Mouse (Mus musculus) hindbrain, embryonic 11.5 days (tissue): ENCODE measurements at regions not wholly inside any gene's neighbourhood (a gene's known extent, or its start where the extent isn't known, plus 50 kb on each side); places are given as distances from the start of the nearest gene placed in this dataset.

ENCODE experiments used
- ATAC-seq: fragments of 200-750 bp; cut with Nextera tagmentation; 2 replicates; pipeline ENCODE4 v1.8.0; 2017; ENCODE audit warnings: mild to moderate bottlenecking, moderate TSS enrichment, moderate library complexity; ENCODE audit not compliant: low FRiP score
- DNase-seq: peaks from one replicate; pipeline ENCODE4 v3.0.0-alpha.2; 2015; ENCODE audit warnings: low spot score
- H3K27ac ChIP-seq: fragments of 300-500 bp; sonication (generic); 2 replicates; pipeline ENCODE4 v1.5.1; 2014; ENCODE audit warnings: mild to moderate bottlenecking, low read depth, low read length
- H3K27me3 ChIP-seq: fragments of 300-500 bp; sonication (generic); 2 replicates; pipeline ENCODE4 v1.6.1; 2014; ENCODE audit warnings: mild to moderate bottlenecking, low read length, moderate library complexity, mixed read lengths; ENCODE audit not compliant: control insufficient read depth, insufficient read depth
- H3K36me3 ChIP-seq: fragments of 300-500 bp; sonication (generic); 2 replicates; pipeline ENCODE4 v1.6.1; 2014; ENCODE audit warnings: mild to moderate bottlenecking, low read length, moderate library complexity, mixed read lengths; ENCODE audit not compliant: control insufficient read depth, insufficient read depth
- H3K4me1 ChIP-seq: fragments of 300-500 bp; sonication (generic); replicated peaks from 2 replicates; pipeline ENCODE4 v1.6.1; 2014; ENCODE audit warnings: low read length, mixed read lengths; ENCODE audit not compliant: control insufficient read depth, insufficient read depth
- H3K4me2 ChIP-seq: fragments of 300-500 bp; sonication (generic); replicated peaks from 2 replicates; pipeline ENCODE4 v1.6.1; 2014; ENCODE audit warnings: mild to moderate bottlenecking, low read depth, low read length
- H3K4me3 ChIP-seq: fragments of 300-500 bp; sonication (generic); 2 replicates; pipeline ENCODE4 v1.5.1; 2014; ENCODE audit warnings: low read depth, low read length
- H3K9ac ChIP-seq: fragments of 300-500 bp; sonication (generic); 2 replicates; pipeline ENCODE4 v1.6.1; 2014; ENCODE audit warnings: low read depth, low read length
- H3K9me3 ChIP-seq: fragments of 300-500 bp; sonication (generic); 2 replicates; pipeline ENCODE4 v1.6.1; 2016; ENCODE audit warnings: low read length; ENCODE audit not compliant: control insufficient read depth
- WGBS: fragments of 180-500 bp; shearing (Covaris S2); extraction: QIAGEN DNeasy Blood & Tissue Kit; methylation state at CpG from one replicate; pipeline ENCODE4 v1.1.7; 2014; 5-methylcytosine and 5-hydroxymethylcytosine counted together

GRCm38 (mm10) chr17:78023507-78024355, 176.3 kb upstream of the Crim1 start:
- no peak overlapping the region for H3K9ac ChIP-seq
- 0 out of 2 replicates have a peak overlapping the region, but pooled peaks have one; percentile 44 for H3K27ac ChIP-seq
- no peaks in the 10 kb centered on the region for H3K27me3 ChIP-seq
- H3K4me1 ChIP-seq: no peaks in the 10 kb centered on the region
- H3K36me3 ChIP-seq: no peaks in the 10 kb centered on the region
- H3K9me3 ChIP-seq: no peaks in the 10 kb centered on the region
- no peak overlapping the region for H3K4me2 ChIP-seq
- H3K4me3 ChIP-seq: no peak overlapping the region
- ATAC-seq (peak; percentile 54), DNase-seq (peak; percentile 18)
- 54% methylated on average over 8 of the region's 8 CpGs for WGBS

- no peaks in the 10 kb centered on the region for H3K9me3 ChIP-seq
- DNase-seq (no peak), ATAC-seq (peak; percentile 69)
- no peaks in the 10 kb centered on the region for H3K4me1 ChIP-seq
- H3K27ac ChIP-seq: no peak overlapping the region
- H3K4me2 ChIP-seq: no peak overlapping the region
- H3K4me3 ChIP-seq: no peak overlapping the region
- H3K27me3 ChIP-seq: no peaks in the 10 kb centered on the region
- 73% methylated on average over 3 of the region's 3 CpGs for whole genome bisulfite sequencing
- no peaks in the 10 kb centered on the region for H3K36me3 ChIP-seq
- no peak overlapping the region for H3K9ac ChIP-seq
Measured at GRCm38 (mm10) chr17:78024356-78024723, 175.7 kb upstream of the Crim1 start.

- DNase-seq: peak; percentile 13
- H3K36me3 ChIP-seq: no peaks in the 10 kb centered on the region
- no peak overlapping the region for H3K4me3 ChIP-seq
- no peak overlapping the region for H3K4me2 ChIP-seq
- H3K9me3 ChIP-seq: no peaks in the 10 kb centered on the region
- no peak overlapping the region for H3K9ac ChIP-seq
- H3K27ac ChIP-seq: no peak overlapping the region
- ATAC-seq: 0 out of 2 replicates have a peak, but pooled peaks have one; percentile 31
- H3K27me3 ChIP-seq: no peaks in the 10 kb centered on the region
- WGBS: 51% methylated on average over 7 of the region's 7 CpGs
- H3K4me1 ChIP-seq: no peaks in the 10 kb centered on the region
Measured at GRCm38 (mm10) chr17:78025294-78025693, 174.8 kb upstream of the Crim1 start.

- Histone ChIP-seq H3K9ac (no peak overlapping the region), H3K4me3 (no peak overlapping the region)
Measured at GRCm38 (mm10) chr17:78035648-78036047, 164.4 kb upstream of the Crim1 start.

GRCm38 (mm10) chr17:78040338-78040737, 159.7 kb upstream of the Crim1 start:
- Histone ChIP-seq H3K36me3 (no peaks in the 10 kb centered on the region), H3K9ac (no peak overlapping the region), H3K4me3 (no peak overlapping the region), H3K4me1 (no peaks in the 10 kb centered on the region), H3K4me2 (no peak overlapping the region), H3K9me3 (no peaks in the 10 kb centered on the region), H3K27ac (no peak overlapping the region), H3K27me3 (no peaks in the 10 kb centered on the region)
- DNase-seq (no peak), ATAC-seq (no peak)
- 81% methylated on average over 1 of the region's 1 CpGs for WGBS

More at GRCm38 (mm10) chr17:78035648-78036047, 164.4 kb upstream of the Crim1 start:
- Histone ChIP-seq H3K27me3 (no peaks in the 10 kb centered on the region), H3K36me3 (no peaks in the 10 kb centered on the region), H3K27ac (no peak overlapping the region), H3K4me1 (no peaks in the 10 kb centered on the region), H3K4me2 (no peak overlapping the region), H3K9me3 (no peaks in the 10 kb centered on the region)
- no peak for ATAC-seq
- 79% methylated on average over 3 of the region's 3 CpGs for WGBS
- no peak for DNase-seq

- no peak for ATAC-seq
- Histone ChIP-seq H3K27me3 (no peaks in the 10 kb centered on the region), H3K4me1 (no peaks in the 10 kb centered on the region), H3K4me3 (no peak overlapping the region), H3K4me2 (no peak overlapping the region), H3K9ac (no peak overlapping the region), H3K36me3 (no peaks in the 10 kb centered on the region), H3K27ac (no peak overlapping the region), H3K9me3 (no peaks in the 10 kb centered on the region)
- WGBS: 84% methylated on average over 4 of the region's 4 CpGs
- DNase-seq: no peak
Measured at GRCm38 (mm10) chr17:78041204-78041603, 158.8 kb upstream of the Crim1 start.

- Histone ChIP-seq H3K9me3 (no peaks in the 10 kb centered on the region), H3K9ac (no peak overlapping the region), H3K4me1 (no peaks in the 10 kb centered on the region), H3K36me3 (no peaks in the 10 kb centered on the region), H3K4me3 (no peak overlapping the region), H3K27ac (no peak overlapping the region), H3K4me2 (no peak overlapping the region), H3K27me3 (no peaks in the 10 kb centered on the region)
- 90% methylated on average over 9 of the region's 9 CpGs for WGBS
- ATAC-seq (no peak), DNase-seq (no peak)
Measured at GRCm38 (mm10) chr17:78049766-78050165, 150.3 kb upstream of the Crim1 start.

- no peaks in the 10 kb centered on the region for H3K9me3 ChIP-seq
- H3K27me3 ChIP-seq: no peaks in the 10 kb centered on the region
- no peak overlapping the region for H3K4me3 ChIP-seq
- H3K9ac ChIP-seq: no peak overlapping the region
- ATAC-seq (no peak), DNase-seq (no peak)
- 85% methylated on average over 7 of the region's 7 CpGs for WGBS
- no peak overlapping the region for H3K27ac ChIP-seq
- H3K4me2 ChIP-seq: no peak overlapping the region
- H3K4me1 ChIP-seq: no peaks in the 10 kb centered on the region
- no peaks in the 10 kb centered on the region for H3K36me3 ChIP-seq
Measured at GRCm38 (mm10) chr17:78050203-78050602, 149.8 kb upstream of the Crim1 start.

GRCm38 (mm10) chr17:78075892-78076291, 124.2 kb upstream of the Crim1 start:
- DNase-seq: no peak
- Histone ChIP-seq H3K36me3 (no peaks in the 10 kb centered on the region), H3K4me1 (no peaks in the 10 kb centered on the region), H3K4me3 (no peak overlapping the region), H3K9me3 (no peaks in the 10 kb centered on the region), H3K9ac (no peak overlapping the region), H3K27ac (no peak overlapping the region), H3K27me3 (no peaks in the 10 kb centered on the region), H3K4me2 (no peak overlapping the region)
- no peak for ATAC-seq
